Mouse (Mus musculus) bone marrow, adult 2 months (tissue): Measurements from ENCODE around the gene 4930455H04Rik.

ENCODE experiments used
- CTCF ChIP-seq: fragments of 200-500 bp; IDR thresholded peaks from 2 replicates; pipeline ENCODE4 v1.5.1; 2011; ENCODE audit warnings: low read length, control low read depth; ENCODE audit not compliant: control insufficient read depth, insufficient read depth
- POLR2A ChIP-seq: fragments of 200-500 bp; IDR thresholded peaks from 2 replicates; pipeline ENCODE4 v1.6.1; 2011; ENCODE audit warnings: low read depth, mild to moderate bottlenecking, control low read depth, low read length, borderline replicate concordance; ENCODE audit not compliant: control insufficient read depth

DNA sequence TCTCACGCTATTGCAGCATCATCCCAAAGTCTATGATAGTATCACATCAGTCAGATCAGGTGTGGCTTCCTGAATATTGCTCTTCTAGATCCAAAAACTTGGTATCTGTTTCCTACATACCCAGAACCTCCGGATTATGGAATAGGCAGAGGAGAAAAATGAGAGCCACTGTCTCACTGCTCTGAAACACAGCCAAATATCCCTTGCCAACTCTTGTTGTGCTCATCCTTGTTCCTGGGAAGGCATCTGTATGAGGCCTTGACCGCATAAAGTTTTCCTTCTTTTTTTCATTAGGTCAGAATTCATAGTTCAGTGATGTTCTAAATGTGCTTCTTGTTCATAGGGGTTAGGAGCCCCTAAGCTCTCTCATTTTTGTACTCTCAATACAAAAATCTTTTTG, 38.6 kb downstream of the 4930455H04Rik start:
- TF ChIP-seq CTCF, result no peak
- TF ChIP-seq POLR2A, result no peak
